Mouse (Mus musculus) liver, postnatal 0 days (tissue): Measurements from ENCODE around the gene Lrrc58.

Experiments
- CTCF ChIP-seq: sonication (generic); IDR thresholded peaks from 2 replicates; pipeline ENCODE4 v1.5.1; 2016; ENCODE audit warnings: antibody characterized with exemption, low read depth
- EP300 ChIP-seq: IDR thresholded peaks from 2 replicates; pipeline ENCODE4 v1.6.1; 2016; ENCODE audit warnings: antibody characterized with exemption, low read depth, mild to moderate bottlenecking

DNA sequence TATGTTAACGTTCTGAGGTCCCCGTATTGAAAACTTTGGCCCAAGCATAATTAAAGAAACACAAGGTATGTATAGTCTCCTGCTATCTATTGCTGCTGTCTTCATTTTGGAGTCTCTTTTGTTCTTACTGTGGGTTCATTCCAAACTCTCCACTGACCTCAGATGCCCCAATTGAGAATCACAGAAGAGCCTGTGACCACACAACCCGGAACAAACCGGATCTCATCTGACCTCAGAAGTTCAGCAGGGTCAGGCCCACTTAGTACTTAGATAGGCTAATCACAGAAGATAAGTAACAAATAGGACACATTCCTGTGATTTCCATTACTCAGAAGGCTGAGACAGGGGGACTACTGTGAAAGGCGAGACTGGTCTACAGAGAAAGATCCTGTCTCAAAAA lies 13.6 kb upstream of the Lrrc58 start:
- TF ChIP-seq EP300 (no peak), CTCF (no peak)
